Mouse (Mus musculus): Measurements from ENCODE around the gene Hdhd3.

DNA sequence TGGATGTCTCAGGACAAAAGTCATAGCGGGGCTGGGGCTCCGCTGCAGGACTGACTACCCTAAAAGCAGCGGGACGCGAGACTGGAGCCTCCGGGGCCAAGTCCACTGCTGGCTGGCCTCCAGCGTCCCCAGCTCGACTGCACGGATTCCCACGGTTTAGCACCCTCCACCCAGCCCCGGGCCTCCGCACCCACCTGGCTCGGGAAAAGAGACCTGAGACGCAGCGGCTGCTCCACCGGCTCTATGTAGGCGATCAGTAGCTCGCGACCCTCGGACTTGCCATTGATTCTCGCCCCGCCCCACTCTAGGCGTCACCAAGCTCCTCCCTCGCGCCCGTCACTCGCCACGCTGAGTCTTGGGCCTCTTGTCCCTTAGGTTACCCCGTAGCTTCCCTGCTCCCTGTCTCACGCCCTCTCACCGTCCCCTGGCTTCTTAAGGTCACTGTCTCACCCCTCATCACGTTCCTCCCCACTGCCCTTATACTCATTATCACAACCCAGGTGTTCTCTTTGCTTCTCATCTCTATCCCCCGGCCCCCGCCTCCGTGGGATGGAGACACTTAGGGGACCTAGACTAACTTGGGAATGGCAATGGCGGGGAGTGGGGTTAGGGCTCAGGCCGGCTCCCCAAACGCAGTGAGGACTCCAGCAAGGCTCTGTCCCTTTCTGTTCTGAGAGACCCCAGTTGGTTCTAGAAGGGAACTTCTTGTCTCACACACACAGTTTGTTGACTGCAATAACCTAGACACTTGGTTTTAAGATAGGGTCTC is 1.1 kb downstream of the Hdhd3 start:
- no peak for TF ChIP-seq CEBPB (IDR thresholded peaks at IDR 0.05; ENCODE audit: insufficient read depth, poor library complexity, severe bottlenecking)
- TF ChIP-seq USF1 (IDR thresholded peaks at IDR 0.05; ENCODE audit: low read depth) = peak; percentile 13
- no peak for TF ChIP-seq TCF12 (IDR thresholded peaks at IDR 0.05; ENCODE audit: insufficient read depth, poor library complexity, severe bottlenecking)
- peak; percentile 53 for TF ChIP-seq E2F4 (IDR thresholded peaks at IDR 0.05; ENCODE audit: insufficient read depth)
- TF ChIP-seq MYOG (IDR thresholded peaks at IDR 0.05; ENCODE audit: control insufficient read depth in 1 of 3, insufficient read depth in 1 of 3, insufficient read length in 2 of 3, low read depth in 2 of 3) = no peak
- no peak for TF ChIP-seq POLR2A (IDR thresholded peaks at IDR 0.05; ENCODE audit: insufficient read length, low read depth)
- no peak for TF ChIP-seq POLR2AphosphoS2 (IDR thresholded peaks at IDR 0.05; ENCODE audit: insufficient read length, low read depth)

Data from myocyte (in vitro differentiated cells).